Mouse (Mus musculus): ENCODE measurements at regions not wholly inside any gene's neighbourhood (a gene's known extent, or its start where the extent isn't known, plus 50 kb on each side); places are given as distances from the start of the nearest gene placed in this dataset.

GRCm38 (mm10) chr1:31895169-31895568 is 277.3 kb upstream of the Khdrbs2 start:
- no peak for DNase-seq (ENCODE audit: low read depth, low spot score)

- peak; percentile 32 for DNase-seq (ENCODE audit: low read depth, low spot score)
These were observed 240.5 kb upstream of the Khdrbs2 start for GRCm38 (mm10) chr1:31932061-31932460.
